Mouse (Mus musculus) G1E (cell line): ENCODE results near the gene Cadm1.

Source experiments
- CTCF ChIP-seq: IDR thresholded peaks from 2 replicates; pipeline ENCODE4 v1.5.1; 2012; ENCODE audit warnings: low read depth, low read length, inconsistent platforms, mixed read lengths
- GATA1 ChIP-seq: IDR thresholded peaks from 2 replicates; pipeline ENCODE4 v1.6.1; 2012; ENCODE audit warnings: borderline replicate concordance, low read length, inconsistent platforms, mixed read lengths
- POLR2AphosphoS5 ChIP-seq: IDR thresholded peaks from 2 replicates; pipeline ENCODE4 v1.6.1; 2012; ENCODE audit warnings: low read depth, low read length, inconsistent platforms; ENCODE audit not compliant: insufficient replicate concordance
- TAL1 ChIP-seq: conservative IDR thresholded peaks from 2 replicates; pipeline ENCODE4 v1.6.1; 2012; ENCODE audit warnings: low read depth, low read length, inconsistent platforms, mixed read lengths

DNA sequence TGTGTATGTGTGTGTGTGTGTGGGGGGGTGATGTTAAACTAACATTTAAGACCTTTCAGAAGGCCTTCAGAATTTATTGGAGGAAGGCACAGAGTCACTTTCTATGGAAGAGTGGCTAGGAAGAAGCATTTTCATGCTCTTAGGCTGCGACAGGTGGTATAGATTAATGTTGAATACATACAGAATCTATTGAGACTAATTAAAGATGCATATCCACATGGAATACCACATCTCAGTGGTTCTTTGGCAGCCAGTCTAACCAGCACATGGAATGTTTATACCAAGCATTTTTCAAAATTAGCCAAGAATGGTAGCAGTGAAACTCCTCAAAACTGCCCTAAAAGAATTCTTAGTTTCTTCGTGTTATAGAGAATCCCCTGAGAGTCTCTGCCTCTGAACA is 227.8 kb downstream of the Cadm1 start:
- no peak for TF ChIP-seq CTCF
- TF ChIP-seq TAL1, result no peak
- TF ChIP-seq POLR2AphosphoS5, result no peak
- TF ChIP-seq GATA1, result no peak
